Mouse (Mus musculus): ENCODE data around the gene Olfr251. TPM values are rescaled to one million over a fixed set of nuclear protein-coding genes. Genes with fewer than 3 reads are reported as not detected.

The Olfr251 gene
- polyA plus RNA-seq, 1 experiment: not detected

GRCm38 (mm10) chr9:38423801-38424200 is 46.9 kb downstream of the Olfr251 start:
- TF ChIP-seq POLR2A (IDR thresholded peaks at IDR 0.05; ENCODE audit: low read depth, low read length): no peak

GRCm38 (mm10) chr9:38427026-38427425 is 50.1 kb downstream of the Olfr251 start:
- TF ChIP-seq CTCF (IDR thresholded peaks at IDR 0.05; ENCODE audit: extremely low read depth, insufficient read depth, insufficient read length, insufficient replicate concordance) (no peak), POLR2A (IDR thresholded peaks at IDR 0.05; ENCODE audit: low read depth, low read length) (no peak)
- no peaks in the 10 kb centered on the region for H3K36me3 ChIP-seq (ENCODE audit: control insufficient read depth, insufficient read depth, low read length)
- no peak overlapping the region for H3K4me3 ChIP-seq (ENCODE audit: extremely low read depth, insufficient read depth, insufficient read length)
- WGBS: 45% methylated on average over 1 of the region's 1 CpGs
- H3K27me3 ChIP-seq (ENCODE audit: control insufficient read depth, insufficient read depth, low read length): no peaks in the 10 kb centered on the region
- DNase-seq (ENCODE audit: low read depth in 1 of 2, low spot score in 2 of 2): no peak
- H3K27ac ChIP-seq (ENCODE audit: insufficient read depth, low read length): no peak overlapping the region
- H3K4me1 ChIP-seq (ENCODE audit: control insufficient read depth, insufficient read depth, insufficient read length): no peaks in the 10 kb centered on the region

More at GRCm38 (mm10) chr9:38423801-38424200, 46.9 kb downstream of the Olfr251 start:
- Histone ChIP-seq H3K27me3 (ENCODE audit: control insufficient read depth, insufficient read depth, low read length) (no peaks in the 10 kb centered on the region), H3K4me3 (ENCODE audit: extremely low read depth, insufficient read depth, insufficient read length) (no peak overlapping the region), H3K27ac (ENCODE audit: insufficient read depth, low read length) (no peak overlapping the region), H3K4me1 (ENCODE audit: control insufficient read depth, insufficient read depth, insufficient read length) (no peaks in the 10 kb centered on the region), H3K36me3 (ENCODE audit: control insufficient read depth, insufficient read depth, low read length) (no peaks in the 10 kb centered on the region)
- DNase-seq (ENCODE audit: low read depth in 1 of 2, low spot score in 2 of 2): no peak

- no peak for DNase-seq (ENCODE audit: low read depth in 1 of 2, low spot score in 2 of 2)
- no peak within 1 kb of the TSS for H3K4me3 ChIP-seq (ENCODE audit: extremely low read depth, insufficient read depth, insufficient read length)
- no peaks in the 10 kb centered on the region for H3K4me1 ChIP-seq (ENCODE audit: control insufficient read depth, insufficient read depth, insufficient read length)
- 84% methylated on average over 1 of the region's 1 CpGs for WGBS
- H3K27ac ChIP-seq (ENCODE audit: insufficient read depth, low read length): no peak within 1 kb of the TSS
- no peak for TF ChIP-seq POLR2A (IDR thresholded peaks at IDR 0.05; ENCODE audit: low read depth, low read length)
- TF ChIP-seq CTCF (IDR thresholded peaks at IDR 0.05; ENCODE audit: extremely low read depth, insufficient read depth, insufficient read length, insufficient replicate concordance): no peak
- no peaks in the 10 kb centered on the region for H3K36me3 ChIP-seq (ENCODE audit: control insufficient read depth, insufficient read depth, low read length)
- no peaks in the 10 kb centered on the region for H3K27me3 ChIP-seq (ENCODE audit: control insufficient read depth, insufficient read depth, low read length)
These were observed 52.3 kb downstream of the Olfr251 start, which contains the start of gene Olfr901 for GRCm38 (mm10) chr9:38429155-38429554. Gene Olfr901 (plus strand): TSS chr9:38429455.

Other genes with a start within 250 kb of the Olfr251 start
- gene Olfr890, start 234.6 kb upstream of the Olfr251 start, polyA plus RNA-seq (2012; rRNA removed): not detected in 2 replicates
- not detected in 2 replicates for gene Olfr891, start 196.3 kb upstream of the Olfr251 start, polyA plus RNA-seq (2012; rRNA removed)
- not detected in 2 replicates for gene Olfr893, start 168.7 kb upstream of the Olfr251 start, polyA plus RNA-seq (2012; rRNA removed)
- gene Olfr894, start 159.0 kb upstream of the Olfr251 start, polyA plus RNA-seq (2012; rRNA removed): not detected in 2 replicates
- gene Olfr143, start 124.3 kb upstream of the Olfr251 start, polyA plus RNA-seq (2012; rRNA removed): not detected in 2 replicates
- not detected in 2 replicates for gene Olfr895, start 109.2 kb upstream of the Olfr251 start, polyA plus RNA-seq (2012; rRNA removed)
- not detected in 2 replicates for gene Olfr896-ps1, start 86.0 kb upstream of the Olfr251 start, polyA plus RNA-seq (2012; rRNA removed)
- not detected in 2 replicates for gene Olfr25, start 48.0 kb upstream of the Olfr251 start, polyA plus RNA-seq (2012; rRNA removed)
- not detected in 2 replicates for gene Olfr898, start 28.7 kb upstream of the Olfr251 start, polyA plus RNA-seq (2012; rRNA removed)
- gene Olfr250, start 10.2 kb upstream of the Olfr251 start, polyA plus RNA-seq (2012; rRNA removed): not detected in 2 replicates
- gene Olfr147, start 24.6 kb downstream of the Olfr251 start, polyA plus RNA-seq (2012; rRNA removed): not detected in 2 replicates
- not detected in 2 replicates for gene Olfr901, start 52.4 kb downstream of the Olfr251 start, polyA plus RNA-seq (2012; rRNA removed)
- gene Olfr902, start 70.6 kb downstream of the Olfr251 start, polyA plus RNA-seq (2012; rRNA removed): not detected in 2 replicates
- gene Olfr904, start 86.1 kb downstream of the Olfr251 start, polyA plus RNA-seq (2012; rRNA removed): not detected in 2 replicates
- not detected in 2 replicates for gene Olfr905, start 94.0 kb downstream of the Olfr251 start, polyA plus RNA-seq (2012; rRNA removed)
- gene Olfr906, start 110.0 kb downstream of the Olfr251 start, polyA plus RNA-seq (2012; rRNA removed): not detected in 2 replicates
- not detected in 2 replicates for gene Olfr907, start 118.7 kb downstream of the Olfr251 start, polyA plus RNA-seq (2012; rRNA removed)
- gene Olfr911-ps1, start 144.5 kb downstream of the Olfr251 start, polyA plus RNA-seq (2012; rRNA removed): not detected in 2 replicates
- not detected in 2 replicates for gene Olfr910, start 160.8 kb downstream of the Olfr251 start, polyA plus RNA-seq (2012; rRNA removed)
- gene Olfr912, start 203.1 kb downstream of the Olfr251 start, polyA plus RNA-seq (2012; rRNA removed): not detected in 2 replicates
- gene Olfr913, start 215.7 kb downstream of the Olfr251 start, polyA plus RNA-seq (2012; rRNA removed): not detected in 2 replicates
- gene Olfr914, start 228.0 kb downstream of the Olfr251 start, polyA plus RNA-seq (2012; rRNA removed): not detected in 2 replicates